Mouse (Mus musculus) cerebellum, adult 2 months (tissue): ENCODE results near the gene Dact1.

Experiments
- CTCF ChIP-seq: fragments of 200-500 bp; IDR thresholded peaks from 2 replicates; pipeline ENCODE4 v1.5.1; 2011; ENCODE audit warnings: low read depth, mild to moderate bottlenecking, control low read depth, low read length, moderate library complexity, borderline replicate concordance; ENCODE audit not compliant: insufficient read depth
- POLR2A ChIP-seq: fragments of 200-500 bp; IDR thresholded peaks from 2 replicates; pipeline ENCODE4 v1.6.1; 2011; ENCODE audit warnings: low read length, control low read depth, borderline replicate concordance; ENCODE audit not compliant: insufficient read depth

DNA sequence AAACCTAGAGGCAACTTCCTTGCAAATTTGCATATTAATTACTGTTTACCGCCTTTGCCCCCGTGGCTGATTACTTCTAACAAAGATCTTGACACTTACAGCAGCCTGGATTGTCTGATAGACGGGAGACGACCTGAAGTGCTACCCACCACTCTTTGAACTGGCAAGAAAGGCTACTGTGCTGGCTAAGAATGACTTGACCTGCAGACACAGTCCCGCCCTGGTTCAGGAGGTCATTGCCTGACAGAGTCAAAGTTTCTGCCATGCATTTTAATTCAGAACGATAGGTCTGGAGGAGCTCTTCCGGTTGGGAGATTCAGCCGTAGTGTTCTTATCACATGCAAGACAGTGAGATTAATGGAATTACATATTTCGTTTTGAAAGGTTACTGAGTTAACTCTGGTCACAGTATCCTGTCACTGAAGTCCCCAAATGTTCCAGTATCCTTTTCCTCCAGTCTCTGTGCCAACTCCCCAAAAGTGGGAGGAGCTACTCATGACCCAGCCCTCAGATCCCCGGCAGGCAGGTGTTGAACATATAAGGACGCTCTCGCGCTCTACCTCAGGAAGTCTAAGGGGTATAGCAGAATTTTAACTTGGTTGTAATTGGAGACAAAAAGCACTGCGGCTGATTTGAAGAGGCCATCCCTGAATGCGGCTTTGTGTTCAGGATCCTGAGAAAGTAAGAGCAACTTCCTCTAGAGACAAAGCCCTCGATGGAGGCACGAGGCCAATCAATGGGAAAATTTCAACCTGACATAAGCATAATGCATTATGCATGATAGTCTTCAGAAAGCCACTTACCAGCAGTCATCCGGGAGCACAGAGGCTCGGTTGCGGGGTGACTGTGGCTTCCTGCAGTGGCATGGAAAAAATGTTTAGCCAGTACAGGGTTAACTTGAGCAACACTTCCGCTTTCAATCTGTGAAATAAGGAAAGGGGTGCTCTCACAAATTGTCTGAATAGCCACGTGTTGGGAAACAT, 15.4 kb upstream of the Dact1 start:
- no peak for TF ChIP-seq POLR2A
- no peak for TF ChIP-seq CTCF
